Mouse (Mus musculus) layer of hippocampus, postnatal 25 days (tissue): Measurements from ENCODE around the gene Olfr613. TPM values are rescaled to one million over a fixed set of nuclear protein-coding genes. Genes with fewer than 3 reads are reported as not detected.
"Not testable (repeated sequence)": the region's sequence is repeated elsewhere in the genome, so short reads cannot be mapped to it uniquely, and the experiment has no call there.

Experiments used
- DNase-seq, 2 experiments: peaks; one replicate each; pipeline ENCODE4 v3.0.0; 2022; ENCODE audit warnings: mixed read lengths in 2 of 2, low spot score in 1 of 2; ENCODE audit errors: extremely low spot score in 1 of 2
- microRNA-seq, 2 experiments: library from miRNA; unstranded; fragments of <30 nt; microRNA quantifications; one replicate each; pipeline ENCODE4 v1.2.0; 2021
- total RNA-seq, 2 experiments: library from RNA; stranded (reverse); gene quantifications; 2 replicates each; pipeline ENCODE4 v1.2.3; 2021

Gene Olfr613
- total RNA-seq, result not detected

GRCm38 (mm10) chr7:103547774-103548173 is at the start of gene Olfr613:
Gene Olfr613, plus strand, starts transcription at chr7:103548074.
- no peak for DNase-seq

- DNase-seq, result no peak
Measured at GRCm38 (mm10) chr7:103512022-103512421, 35.9 kb upstream of the Olfr613 start, which contains the start of gene Olfr610. Gene Olfr610, minus strand, starts transcription at chr7:103512122.

DNA sequence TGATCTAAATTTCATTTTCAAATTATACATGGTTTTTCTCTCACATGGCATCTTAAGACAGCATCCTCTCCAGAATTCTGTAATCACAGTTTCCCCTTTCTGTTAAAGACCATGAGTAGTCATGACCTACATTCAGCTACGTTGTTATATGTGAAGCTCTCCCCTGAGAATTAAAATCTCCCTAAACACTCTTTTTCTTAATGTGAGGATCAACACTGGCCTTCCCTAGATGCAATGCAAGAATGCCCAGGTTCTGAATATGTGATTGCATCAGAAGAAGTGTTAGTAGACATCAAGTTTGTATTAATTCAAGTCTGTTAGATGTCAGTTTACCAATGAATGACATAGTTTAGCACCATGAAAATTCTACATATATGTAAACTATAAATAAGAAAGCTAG is 27.1 kb upstream of the Olfr613 start, which contains the start of gene Olfr611:
Olfr611 (minus strand) TSS at position 101 of the 400 bp plus-strand sequence.
- DNase-seq, result not testable (repeated sequence)

DNA sequence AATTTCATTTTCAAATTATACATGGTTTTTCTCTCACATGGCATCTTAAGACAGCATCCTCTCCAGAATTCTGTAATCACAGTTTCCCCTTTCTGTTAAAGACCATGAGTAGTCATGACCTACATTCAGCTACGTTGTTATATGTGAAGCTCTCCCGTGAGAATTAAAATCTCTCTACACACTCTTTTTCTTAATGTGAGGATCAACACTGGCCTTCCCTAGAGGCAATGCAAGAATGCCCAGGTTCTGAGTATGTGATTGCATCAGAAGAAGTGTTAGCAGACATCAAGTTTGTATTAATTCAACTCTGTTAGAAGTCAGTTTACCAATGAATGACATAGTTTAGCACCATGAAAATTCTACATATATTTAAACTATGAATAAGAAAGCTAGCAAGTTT is 5.3 kb upstream of the Olfr613 start, which contains the start of gene Olfr612:
Olfr612 (minus strand) TSS at position 101 of the 400 bp plus-strand sequence.
- not testable (repeated sequence) for DNase-seq

- no peak for DNase-seq
Measured at GRCm38 (mm10) chr7:103555779-103556178, 7.9 kb downstream of the Olfr613 start, which contains the start of gene Olfr615. Gene Olfr615, plus strand, starts transcription at chr7:103556079.

DNA sequence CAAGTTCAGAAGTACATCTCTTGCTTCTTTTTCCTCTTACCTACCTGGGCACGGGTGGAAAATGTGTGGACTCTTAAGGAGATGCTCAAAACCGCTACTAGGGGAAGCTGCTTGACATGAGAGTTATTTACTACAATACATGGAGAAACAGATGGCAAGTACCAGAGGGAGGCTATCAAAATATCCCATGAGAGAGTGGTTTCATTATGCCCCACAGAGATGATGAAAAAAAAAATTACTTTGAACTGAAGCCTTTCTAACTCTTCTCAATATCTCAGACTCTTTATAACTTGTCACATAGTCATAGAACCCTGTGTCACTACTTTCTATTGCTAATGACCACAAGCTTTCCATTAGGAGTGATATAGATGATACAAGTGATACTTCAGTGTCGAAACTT is 21.2 kb downstream of the Olfr613 start, which contains the start of gene Olfr616:
Olfr616 (minus strand) TSS at position 101 of the 400 bp plus-strand sequence.
- no peak for DNase-seq

DNA sequence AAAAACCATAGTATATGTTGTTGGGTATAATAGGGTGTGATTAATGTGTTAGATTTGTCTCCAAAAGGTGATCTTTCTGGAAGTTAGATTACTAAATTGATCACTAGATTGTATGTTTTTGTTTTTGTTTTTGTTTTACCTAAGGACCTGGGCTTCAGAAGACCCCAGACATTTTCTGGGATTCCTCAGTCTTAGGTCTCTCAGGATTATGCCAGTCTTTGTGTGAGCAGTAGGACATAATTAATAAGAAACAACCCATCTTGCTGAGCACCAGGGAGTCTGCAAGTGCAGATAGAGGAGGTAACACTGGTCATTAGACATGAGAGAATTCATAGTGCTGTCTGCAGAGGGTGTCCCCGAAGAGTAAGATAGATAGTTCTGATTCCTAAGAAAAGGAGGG is 24.9 kb downstream of the Olfr613 start, which contains the start of gene Olfr617:
Olfr617 (plus strand) TSS at position 301 of the 400 bp plus-strand sequence.
- no peak for DNase-seq

- DNase-seq, result no peak
Measured at GRCm38 (mm10) chr7:103589803-103590202, 41.9 kb downstream of the Olfr613 start, which contains the start of gene Olfr618. Gene Olfr618, plus strand, starts transcription at chr7:103590103.

DNA sequence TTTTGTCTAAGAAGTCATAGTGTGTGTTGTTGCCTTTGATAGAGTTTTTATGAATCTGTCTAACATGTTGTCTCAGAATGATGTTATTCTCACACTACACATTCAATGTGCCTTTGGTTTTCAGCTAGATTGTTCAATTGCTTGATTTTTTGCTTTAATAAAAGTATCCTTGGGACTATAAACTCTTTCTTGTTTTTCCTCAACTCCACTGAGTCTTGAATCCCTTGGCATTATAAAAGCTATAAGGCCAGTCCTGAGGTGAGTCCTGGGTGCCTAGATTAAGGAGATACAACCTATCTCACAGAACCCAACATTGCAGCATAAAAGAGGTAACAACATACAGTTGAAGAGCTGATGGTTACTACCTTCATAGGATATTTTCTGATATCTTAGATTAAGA is 52.4 kb downstream of the Olfr613 start, which contains the start of gene Olfr619:
Olfr619 (plus strand) TSS at position 301 of the 400 bp plus-strand sequence.
- DNase-seq, result no peak

Small RNAs within 50 kb of the gene (microRNA-seq; reads per million reads assigned to microRNA genes)
- gene Gm26506, result 0 reads per million in 2 experiments

Other genes starting within 250 kb of the Olfr613 start
- gene Olfr596, start 242.4 kb upstream of the Olfr613 start, total RNA-seq, result not detected
- not detected for gene Olfr597, start 231.8 kb upstream of the Olfr613 start, total RNA-seq
- gene Olfr598, start 224.5 kb upstream of the Olfr613 start, total RNA-seq, result not detected
- gene Olfr599, start 212.2 kb upstream of the Olfr613 start, total RNA-seq, result not detected
- not detected for gene Olfr600, start 198.4 kb upstream of the Olfr613 start, total RNA-seq
- gene Olfr601, start 185.4 kb upstream of the Olfr613 start, total RNA-seq, result not detected
- not detected for gene Olfr603, start 161.9 kb upstream of the Olfr613 start, total RNA-seq
- not detected for gene Usp17lc, start 133.0 kb upstream of the Olfr613 start, total RNA-seq
- gene Olfr605, start 102.6 kb upstream of the Olfr613 start, total RNA-seq, result not detected
- not detected for gene Olfr606, start 99.0 kb upstream of the Olfr613 start, total RNA-seq
- gene Olfr607, start 83.9 kb upstream of the Olfr613 start, total RNA-seq, result not detected
- gene Olfr608, start 78.2 kb upstream of the Olfr613 start, total RNA-seq, result not detected
- not detected for gene Olfr609, start 50.0 kb upstream of the Olfr613 start, total RNA-seq
- gene Olfr610, start 36.0 kb upstream of the Olfr613 start, total RNA-seq, result not detected
- not detected for gene Olfr611, start 27.2 kb upstream of the Olfr613 start, total RNA-seq
- not detected for gene Olfr612, start 5.4 kb upstream of the Olfr613 start, total RNA-seq
- not detected for gene Olfr615, start 8.0 kb downstream of the Olfr613 start, total RNA-seq
- not detected for gene Olfr616, start 21.1 kb downstream of the Olfr613 start, total RNA-seq
- gene Olfr617, start 25.0 kb downstream of the Olfr613 start, total RNA-seq, result not detected
- not detected for gene Olfr618, start 42.0 kb downstream of the Olfr613 start, total RNA-seq
- gene Olfr619, start 52.5 kb downstream of the Olfr613 start, total RNA-seq, result not detected
- gene Olfr620, start 64.5 kb downstream of the Olfr613 start, total RNA-seq, result not detected
- not detected for gene Olfr622, start 94.6 kb downstream of the Olfr613 start, total RNA-seq
- not detected for gene Olfr623, start 115.6 kb downstream of the Olfr613 start, total RNA-seq
- under 1 TPM in 1 of 2 experiments, not detected in 1; 0.05 TPM for gene Olfr624, start 123.1 kb downstream of the Olfr613 start, total RNA-seq
- gene Olfr625-ps1, start 134.6 kb downstream of the Olfr613 start, total RNA-seq, result not detected
- gene Olfr243, start 166.6 kb downstream of the Olfr613 start, total RNA-seq, result not detected
- not detected for gene Olfr628, start 182.3 kb downstream of the Olfr613 start, total RNA-seq
- gene Olfr629, start 196.9 kb downstream of the Olfr613 start, total RNA-seq, result not detected
- gene Olfr630, start 209.3 kb downstream of the Olfr613 start, total RNA-seq, result not detected
- gene Olfr69, start 223.5 kb downstream of the Olfr613 start, total RNA-seq, result not detected
- not detected for gene Olfr68, start 231.6 kb downstream of the Olfr613 start, total RNA-seq
- not detected for gene Olfr67, start 243.7 kb downstream of the Olfr613 start, total RNA-seq